ENCODE assay signal across 8 mouse cellular contexts in genomic region chr12:104897051-104897618, GRCm38 (mm10). TPM values are rescaled to one million over a fixed set of nuclear protein-coding genes. Genes with fewer than 3 reads are reported as not detected.
DNase-seq lines count a peak whose midpoint lies in the region; ATAC-seq and TF ChIP-seq lines count a peak whose summit lies in the region.

No protein-coding gene starts in this region.

- no peaks in the 10 kb centered on the region for H3K9me3 ChIP-seq in lung, embryonic 14.5 days (ENCODE audit: low read depth, low read length)
- H3K9me3 ChIP-seq in embryonic facial prominence, embryonic 14.5 days (ENCODE audit: control insufficient read depth, low read length): no peaks in the 10 kb centered on the region
- no peaks in the 10 kb centered on the region for H3K9me3 ChIP-seq in kidney, embryonic 14.5 days (ENCODE audit: control insufficient read depth, low read length)

- H3K4me3 ChIP-seq in lung, embryonic 14.5 days (ENCODE audit: low read depth, low read length): no peak overlapping the region
- no peak overlapping the region for H3K4me3 ChIP-seq in embryonic facial prominence, embryonic 14.5 days (ENCODE audit: low read depth, low read length)
- H3K4me3 ChIP-seq in kidney, embryonic 14.5 days (ENCODE audit: low read length): no peak overlapping the region
- H3K4me3 ChIP-seq in olfactory bulb, adult 2 months (ENCODE audit: insufficient read depth, low read depth, low read length): no peak overlapping the region

- TF ChIP-seq POLR2A in olfactory bulb, adult 2 months (IDR thresholded peaks at IDR 0.05; ENCODE audit: insufficient read depth, low read depth, low read length): no peak

- H3K4me1 ChIP-seq in lung, embryonic 14.5 days (ENCODE audit: insufficient read depth): no peaks in the 10 kb centered on the region; the same call in 1 of the 2 replicates
- peaks cover 14% of the 10 kb centered on the region; the same call in 1 of the 2 replicates for H3K4me1 ChIP-seq in embryonic facial prominence, embryonic 14.5 days (ENCODE audit: control insufficient read depth, insufficient read depth, low read length)
- H3K4me1 ChIP-seq in kidney, embryonic 14.5 days (ENCODE audit: control insufficient read depth, insufficient read depth, low read length): peaks cover 14% of the 10 kb centered on the region; the same call in 1 of the 2 replicates
- H3K4me1 ChIP-seq in olfactory bulb, adult 2 months (ENCODE audit: control insufficient read depth, insufficient read depth, low read length): peaks cover 16% of the 10 kb centered on the region

- 47% methylated on average over 8 of the region's 8 CpGs for WGBS in lung, embryonic 14.5 days
- WGBS in embryonic facial prominence, embryonic 14.5 days: 40% methylated on average over 8 of the region's 8 CpGs
- 58% methylated on average over 8 of the region's 8 CpGs for whole genome bisulfite sequencing in kidney, embryonic 14.5 days
- WGBS in olfactory bulb, adult 2 months: 73% methylated on average over 8 of the region's 8 CpGs

- peak overlapping the region; percentile 73 for H3K27ac ChIP-seq in lung, embryonic 14.5 days (ENCODE audit: low read depth)
- H3K27ac ChIP-seq in embryonic facial prominence, embryonic 14.5 days (replicated peaks; ENCODE audit: low read depth, low read length): peak overlapping the region; percentile 17
- H3K27ac ChIP-seq in kidney, embryonic 14.5 days (ENCODE audit: low read depth, low read length): peak overlapping the region; percentile 84
- peak overlapping the region; percentile 49 for H3K27ac ChIP-seq in olfactory bulb, adult 2 months (ENCODE audit: insufficient read depth, low read depth, low read length)

- H3K9ac ChIP-seq in lung, embryonic 14.5 days: no peak overlapping the region
- no peak overlapping the region for H3K9ac ChIP-seq in embryonic facial prominence, embryonic 14.5 days (ENCODE audit: low read depth, low read length)
- H3K9ac ChIP-seq in kidney, embryonic 14.5 days (ENCODE audit: low read depth, low read length): 0 out of 2 replicates have a peak overlapping the region, but pooled peaks have one; percentile 2

- ATAC-seq in lung, embryonic 14.5 days (ENCODE audit: insufficient read depth): peak; percentile 83
- ATAC-seq in embryonic facial prominence, embryonic 14.5 days (ENCODE audit: low read depth): peak; percentile 73
- peak; percentile 70; the same call in 1 of the 2 replicates for ATAC-seq in kidney, embryonic 14.5 days (ENCODE audit: low FRiP score, low TSS enrichment)
- no peak for ATAC-seq in inflammation-experienced regulatory T-cells, adult 6 months

- DNase-seq in lung, embryonic 14.5 days: peak; percentile 32
- no peak for DNase-seq in lung, postnatal 14 days
- DNase-seq in embryonic facial prominence, embryonic 14.5 days (ENCODE audit: low spot score): peak; percentile 58
- DNase-seq in B cell, adult 2 months: no peak
- no peak for DNase-seq in frontal cortex, postnatal 36 days (ENCODE audit: low spot score in 2 of 2)

- H3K27me3 ChIP-seq in lung, embryonic 14.5 days (ENCODE audit: insufficient read depth, low read length): no peaks in the 10 kb centered on the region
- no peaks in the 10 kb centered on the region for H3K27me3 ChIP-seq in embryonic facial prominence, embryonic 14.5 days (replicated peaks; ENCODE audit: control insufficient read depth, insufficient read depth, low read length)
- no peaks in the 10 kb centered on the region for H3K27me3 ChIP-seq in kidney, embryonic 14.5 days (ENCODE audit: control insufficient read depth, insufficient read depth, low read length)

- no peak for TF ChIP-seq CTCF in lung, embryonic 14.5 days (IDR thresholded peaks at IDR 0.05; ENCODE audit: low read depth)
- TF ChIP-seq CTCF in olfactory bulb, adult 2 months (IDR thresholded peaks at IDR 0.05; ENCODE audit: insufficient read depth, low read depth, low read length): no peak

- no peak overlapping the region for H3K4me2 ChIP-seq in lung, embryonic 14.5 days
- H3K4me2 ChIP-seq in embryonic facial prominence, embryonic 14.5 days (ENCODE audit: low read depth, low read length): no peak overlapping the region
- no peak overlapping the region for H3K4me2 ChIP-seq in kidney, embryonic 14.5 days (replicated peaks; ENCODE audit: low read depth, low read length)

- H3K36me3 ChIP-seq in lung, embryonic 14.5 days (ENCODE audit: insufficient read depth): no peaks in the 10 kb centered on the region
- no peaks in the 10 kb centered on the region for H3K36me3 ChIP-seq in embryonic facial prominence, embryonic 14.5 days (ENCODE audit: control insufficient read depth, insufficient read depth, low read length)
- H3K36me3 ChIP-seq in kidney, embryonic 14.5 days (ENCODE audit: control insufficient read depth, insufficient read depth, low read length): no peaks in the 10 kb centered on the region

RNA-seq across cellular contexts. Expression of gene Clmn, which starts 32.3 kb away (rescaled TPM):
- 2.1 and 2.8 TPM in 2 replicates for polyA plus RNA-seq in lung, embryonic 14.5 days (2014; fragmentation: Nextera tagmentation; extraction: Ambion mirVana)
- polyA plus RNA-seq in embryonic facial prominence, embryonic 14.5 days (2014; fragmentation: Nextera tagmentation; extraction: Ambion mirVana): 2.4 and 3.2 TPM in 2 replicates
- 3.3 and 5.3 TPM in 2 replicates for polyA plus RNA-seq in kidney, embryonic 14.5 days (2014; fragmentation: Nextera tagmentation; extraction: Ambion mirVana)
- not detected in 2 replicates for polyA plus RNA-seq in olfactory bulb, adult 2 months (2012; ENCODE audit: insufficient read depth, insufficient read length, low replicate concordance, missing spikeins)
- polyA plus RNA-seq in inflammation-experienced regulatory T-cells, adult 6 months (2017; shearing (Covaris generic)): under 1 TPM in 2 of 3 experiments, not detected in 1; 0.04 to 0.19 TPM

Comparison
In these comparisons a context has a peak if more than half of its experiments do, and no peak if none do; other contexts are left out.
1. DNase-seq: peak in lung, embryonic 14.5 days (single experiment) and embryonic facial prominence, embryonic 14.5 days (single experiment); none in lung, postnatal 14 days (single experiment), B cell, adult 2 months (0 of 2) and frontal cortex, postnatal 36 days (0 of 2).
2. H3K27ac ChIP-seq: peak in every context shown above with its lines; median percentile 84 in kidney, embryonic 14.5 days; 73 in lung, embryonic 14.5 days; 49 in olfactory bulb, adult 2 months; 17 in embryonic facial prominence, embryonic 14.5 days.